Mouse (Mus musculus) E14TG2a.4 (cell line): ENCODE measurements at regions not wholly inside any gene's neighbourhood (a gene's known extent, or its start where the extent isn't known, plus 50 kb on each side); places are given as distances from the start of the nearest gene placed in this dataset.
A peak's percentile ranks its signal among the peaks of the same experiment; 100 is the strongest.

Experiments used
- H3K27me3 ChIP-seq: 2 replicates; pipeline ENCODE4 v1.6.1; 2014; ENCODE audit warnings: low read length, control low read depth; ENCODE audit not compliant: insufficient read depth
- H3K36me3 ChIP-seq: 2 replicates; pipeline ENCODE4 v1.6.1; 2014; ENCODE audit warnings: low read length, control low read depth; ENCODE audit not compliant: insufficient read depth
- H3K4me1 ChIP-seq: replicated peaks from 2 replicates; pipeline ENCODE4 v1.6.1; 2014; ENCODE audit warnings: low read depth, low read length, control low read depth
- H3K4me3 ChIP-seq: replicated peaks from 2 replicates; pipeline ENCODE4 v1.5.1; 2014; ENCODE audit warnings: mild to moderate bottlenecking, low read length
- H3K9me3 ChIP-seq: 2 replicates; pipeline ENCODE4 v1.6.1; 2014; ENCODE audit warnings: low read length, control low read depth
- CTCF ChIP-seq: conservative IDR thresholded peaks from 2 replicates; pipeline ENCODE4 v1.5.1; 2014; ENCODE audit warnings: low read length
- NANOG ChIP-seq: IDR thresholded peaks from 2 replicates; pipeline ENCODE4 v1.6.1; 2014; ENCODE audit warnings: borderline replicate concordance, low read length, mixed read lengths
- POU5F1 ChIP-seq: IDR thresholded peaks from 2 replicates; pipeline ENCODE4 v1.6.1; 2014; ENCODE audit warnings: low read length, borderline replicate concordance

- TF ChIP-seq NANOG, result no peak
- TF ChIP-seq POU5F1, result no peak
- TF ChIP-seq CTCF, result no peak
- Histone ChIP-seq H3K4me3 (no peak overlapping the region), H3K36me3 (no peaks in the 10 kb centered on the region), H3K27me3 (no peaks in the 10 kb centered on the region), H3K9me3 (no peaks in the 10 kb centered on the region), H3K4me1 (peaks cover 16% of the 10 kb centered on the region)
Observed at GRCm38 (mm10) chr15:70920138-70920537, 2914.2 kb upstream of the Gm6569 start.

GRCm38 (mm10) chr15:70920862-70921261 is 2913.5 kb upstream of the Gm6569 start:
- TF ChIP-seq CTCF (peak; percentile 49), POU5F1 (no peak)
- peaks cover 16% of the 10 kb centered on the region for H3K4me1 ChIP-seq
- H3K27me3 ChIP-seq, result no peaks in the 10 kb centered on the region
- H3K4me3 ChIP-seq, result no peak overlapping the region
- H3K36me3 ChIP-seq, result no peaks in the 10 kb centered on the region
- no peaks in the 10 kb centered on the region for H3K9me3 ChIP-seq
